Mouse (Mus musculus) CH12.LX (cell line): ENCODE results near the gene Prdx2. TPM values are rescaled to one million over a fixed set of nuclear protein-coding genes. Genes with fewer than 3 reads are reported as not detected.
A peak's percentile ranks its signal among the peaks of the same experiment; 100 is the strongest.

Source experiments
- DNase-seq: peaks from one replicate; pipeline ENCODE4 v3.0.0-alpha.2; 2013; ENCODE audit errors: extremely low read depth
- H3K27ac ChIP-seq: 2 replicates; pipeline ENCODE4 v1.5.1; 2012; ENCODE audit warnings: low read depth, mild to moderate bottlenecking, control low read depth, moderate library complexity; ENCODE audit not compliant: insufficient read depth
- H3K27me3 ChIP-seq: replicated peaks from 2 replicates; pipeline ENCODE3; 2012; ENCODE audit warnings: inconsistent platforms
- H3K36me3 ChIP-seq, 2 experiments: replicated peaks in 1 of 2; 2 replicates each; pipeline versions ENCODE3 to v1.6.1; 2012; ENCODE audit warnings: inconsistent platforms in 1 of 2, low read length in 1 of 2, mild to moderate bottlenecking in 1 of 2, mixed read lengths in 1 of 2, moderate library complexity in 1 of 2; ENCODE audit not compliant: control insufficient read depth in 1 of 2, insufficient read depth in 1 of 2
- H3K4me1 ChIP-seq, 2 experiments: 2 replicates each; pipeline ENCODE4 v1.6.1; 2012; ENCODE audit warnings: inconsistent platforms in 1 of 2, moderate library complexity in 1 of 2; ENCODE audit not compliant: insufficient read depth in 2 of 2, control insufficient read depth in 1 of 2
- H3K4me2 ChIP-seq: 2 replicates; pipeline ENCODE4 v1.6.1; 2012; ENCODE audit warnings: low read depth, mild to moderate bottlenecking, control low read depth; ENCODE audit not compliant: poor library complexity, insufficient read depth, severe bottlenecking
- H3K4me3 ChIP-seq, 3 experiments: fragments of 150-350 bp in 1 of 3; sonication (generic) in 1 of 3; replicated peaks in 1 of 3; 2 replicates each; pipeline versions ENCODE3 to v1.5.1; 2011 to 2012; ENCODE audit warnings: low read depth in 2 of 3, low read length in 2 of 3, mild to moderate bottlenecking in 2 of 3, moderate library complexity in 2 of 3, control low read depth in 1 of 3, improper control_type of control experiment in 1 of 3, inconsistent platforms in 1 of 3, mixed read lengths in 1 of 3; ENCODE audit not compliant: poor library complexity in 1 of 3
- H3K79me2 ChIP-seq: replicated peaks from 2 replicates; pipeline ENCODE4 v1.6.1; 2012; ENCODE audit warnings: mild to moderate bottlenecking, moderate library complexity; ENCODE audit not compliant: control insufficient read depth, poor library complexity, insufficient read depth, severe bottlenecking; ENCODE audit errors: extremely low read depth
- H3K9ac ChIP-seq: 2 replicates; pipeline ENCODE4 v1.6.1; 2012; ENCODE audit warnings: low read depth, mild to moderate bottlenecking, control low read depth, moderate library complexity; ENCODE audit not compliant: insufficient read depth
- H3K9me3 ChIP-seq: replicated peaks from 2 replicates; pipeline ENCODE3; 2012; ENCODE audit warnings: low read length, inconsistent platforms, mixed read lengths
- BHLHE40 ChIP-seq: IDR thresholded peaks from 2 replicates; pipeline ENCODE4 v1.6.1; 2011; ENCODE audit warnings: mild to moderate bottlenecking, low read depth, low read length, improper control_type of control experiment
- CHD1 ChIP-seq: IDR thresholded peaks from 2 replicates; pipeline ENCODE4 v1.6.1; 2012; ENCODE audit warnings: low read depth, low read length, improper control_type of control experiment, inconsistent platforms
- ELF1 ChIP-seq: IDR thresholded peaks from 2 replicates; pipeline ENCODE4 v1.6.1; 2014; ENCODE audit warnings: low read depth, mild to moderate bottlenecking, inconsistent platforms, low read length, improper control_type of control experiment
- EP300 ChIP-seq: IDR thresholded peaks from 2 replicates; pipeline ENCODE4 v1.6.1; 2011; ENCODE audit warnings: low read length, improper control_type of control experiment
- ETS1 ChIP-seq: conservative IDR thresholded peaks from 2 replicates; pipeline ENCODE4 v1.6.1; 2012; ENCODE audit warnings: low read depth, mild to moderate bottlenecking, inconsistent platforms, low read length, improper control_type of control experiment, moderate library complexity
- HCFC1 ChIP-seq: IDR thresholded peaks from 2 replicates; pipeline ENCODE4 v1.6.1; 2012; ENCODE audit warnings: low read depth, mild to moderate bottlenecking, inconsistent platforms, low read length, improper control_type of control experiment
- JUN ChIP-seq: IDR thresholded peaks from 2 replicates; pipeline ENCODE4 v1.6.1; 2011; ENCODE audit warnings: low read depth, mild to moderate bottlenecking, low read length, improper control_type of control experiment, moderate library complexity; ENCODE audit not compliant: insufficient read depth
- MAFK ChIP-seq: IDR thresholded peaks from 2 replicates; pipeline ENCODE4 v1.6.1; 2011; ENCODE audit warnings: low read length, improper control_type of control experiment; ENCODE audit not compliant: insufficient replicate concordance
- MAX ChIP-seq: IDR thresholded peaks from 2 replicates; pipeline ENCODE4 v1.6.1; 2011; ENCODE audit warnings: low read length, improper control_type of control experiment
- MEF2A ChIP-seq: IDR thresholded peaks from 2 replicates; pipeline ENCODE4 v1.6.1; 2014; ENCODE audit warnings: low read depth, mild to moderate bottlenecking, inconsistent platforms, low read length, improper control_type of control experiment, borderline replicate concordance
- MXI1 ChIP-seq: IDR thresholded peaks from 2 replicates; pipeline ENCODE4 v1.6.1; 2011; ENCODE audit warnings: mild to moderate bottlenecking, low read depth, low read length, improper control_type of control experiment
- MYC ChIP-seq: IDR thresholded peaks from 2 replicates; pipeline ENCODE4 v1.6.1; 2011; ENCODE audit warnings: low read depth, mild to moderate bottlenecking, improper control_type of control experiment, low read length
- NELFE ChIP-seq: IDR thresholded peaks from 2 replicates; pipeline ENCODE4 v1.6.1; 2011; ENCODE audit warnings: low read depth, low read length, improper control_type of control experiment
- PAX5 ChIP-seq: IDR thresholded peaks from 2 replicates; pipeline ENCODE4 v1.6.1; 2012; ENCODE audit warnings: low read length, inconsistent platforms, mixed read lengths
- POLR2A ChIP-seq: IDR thresholded peaks from 2 replicates; pipeline ENCODE4 v1.6.1; 2011; ENCODE audit warnings: low read depth, mild to moderate bottlenecking, improper control_type of control experiment, low read length
- RAD21 ChIP-seq: IDR thresholded peaks from 2 replicates; pipeline ENCODE4 v1.6.1; 2011; ENCODE audit warnings: low read depth, mild to moderate bottlenecking, low read length, improper control_type of control experiment, moderate library complexity
- SIN3A ChIP-seq: IDR thresholded peaks from 2 replicates; pipeline ENCODE4 v1.6.1; 2012; ENCODE audit warnings: low read length, improper control_type of control experiment, inconsistent platforms
- SMC3 ChIP-seq: IDR thresholded peaks from 2 replicates; pipeline ENCODE4 v1.6.1; 2011; ENCODE audit warnings: low read depth, low read length, improper control_type of control experiment
- TCF12 ChIP-seq: IDR thresholded peaks from 2 replicates; pipeline ENCODE4 v1.6.1; 2014; ENCODE audit warnings: low read depth, mild to moderate bottlenecking, inconsistent platforms, low read length, improper control_type of control experiment
- UBTF ChIP-seq: IDR thresholded peaks from 2 replicates; pipeline ENCODE4 v1.6.1; 2012; ENCODE audit warnings: low read depth, mild to moderate bottlenecking, inconsistent platforms, low read length, improper control_type of control experiment, moderate library complexity
- USF1 ChIP-seq: IDR thresholded peaks from 2 replicates; pipeline ENCODE4 v1.6.1; 2014; ENCODE audit warnings: low read depth, mild to moderate bottlenecking, inconsistent platforms, low read length, improper control_type of control experiment
- USF2 ChIP-seq: conservative IDR thresholded peaks from 2 replicates; pipeline ENCODE4 v1.6.1; 2011; ENCODE audit warnings: low read depth, low read length, improper control_type of control experiment
- ZNF384 ChIP-seq: IDR thresholded peaks from 2 replicates; pipeline ENCODE4 v1.6.1; 2012; ENCODE audit warnings: low read depth, low read length, improper control_type of control experiment, inconsistent platforms
- dilution Hi-C: fragments of 300-500 bp; cut with MboI; formaldehyde crosslinking; loops from 2 replicates; pipeline ENCODE4 v1.14.3; 2020; ENCODE audit warnings: low sequenced_read_pairs; ENCODE audit not compliant: extremely low pct_unique_long_range_greater_than_20kb, extremely low pct_ligation_motif_present
- in situ Hi-C: fragments of 300-500 bp; cut with MboI; formaldehyde crosslinking; loops from 3 replicates; pipeline ENCODE4 v1.14.3; 2019; ENCODE audit warnings: low sequenced_read_pairs, low pct_ligation_motif_present, low pct_unique_long_range_greater_than_20kb, mixed read lengths
- polyA plus RNA-seq: library from polyadenylated mRNA; unstranded; fragments of >175 nt; gene quantifications from 2 replicates; pipeline ENCODE4 v1.2.1, GENCODE M21; 2012; ENCODE audit warnings: low read depth; ENCODE audit not compliant: insufficient read length
- total RNA-seq, 2 experiments: library from RNA; depleted of rRNA; stranded (reverse); fragments of 300-350 nt in 1 of 2; fragments of >200 nt in 1 of 2; gene quantifications; 2 replicates each; pipeline ENCODE4 v1.2.3; 2012 to 2014

Gene Prdx2
- total and polyA plus RNA-seq, 3 experiments, result 158 to 232 (median 218) TPM

DNA sequence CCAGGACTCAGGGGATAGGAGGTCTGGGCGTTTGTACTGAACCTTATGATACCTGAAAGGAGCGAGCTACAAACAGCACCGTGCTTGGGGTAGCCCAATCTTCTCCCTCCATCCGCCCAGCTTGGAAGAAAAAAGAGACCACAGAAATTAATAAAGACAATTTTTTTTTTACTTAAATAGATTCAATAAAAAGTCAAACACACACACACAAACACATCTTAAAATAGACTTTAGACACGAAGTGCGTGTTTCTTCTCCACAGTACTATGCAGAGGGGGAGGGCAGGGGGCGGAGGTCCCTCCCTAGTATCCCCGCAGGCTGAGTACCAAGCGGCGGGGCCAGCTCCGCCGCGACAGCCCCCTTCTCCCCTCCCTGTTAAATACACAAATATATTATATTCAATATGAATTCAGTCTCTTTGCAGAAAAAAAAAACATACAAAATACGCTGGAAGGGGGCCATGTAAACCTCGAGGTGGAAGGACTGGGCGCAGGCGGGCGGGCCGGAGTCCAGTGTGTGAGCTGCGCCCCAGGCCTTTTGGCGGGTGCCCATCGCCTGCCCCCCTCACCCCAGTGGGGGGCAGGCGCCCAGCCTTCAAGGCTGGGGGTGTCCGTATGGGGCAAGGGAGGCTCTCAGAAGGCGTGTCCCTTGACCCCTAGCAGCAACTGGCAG is 7.5 kb downstream of the Prdx2 start:
- peak overlapping the region; percentile 81 for H3K9ac ChIP-seq
- no peak for TF ChIP-seq MAX
- no peak for TF ChIP-seq HCFC1
- TF ChIP-seq BHLHE40, result no peak
- 0 out of 2 replicates have a peak, but pooled peaks have one; percentile 15 for TF ChIP-seq NELFE
- peak; percentile 96 for TF ChIP-seq CHD1
- TF ChIP-seq, all 38 proteins: peak for 2
- Histone ChIP-seq H3K4me3 (peak overlapping the region; percentile 82 to 94 (median 92)), H3K4me1 (peaks cover 5 to 29% of the 10 kb centered on the region in 2 experiments), H3K27me3 (no peaks in the 10 kb centered on the region), H3K79me2 (peaks cover 20% of the 10 kb centered on the region), H3K27ac (peak overlapping the region; percentile 93), H3K36me3 (peaks cover 13 to 24% of the 10 kb centered on the region in 2 experiments), H3K9me3 (no peaks in the 10 kb centered on the region), H3K4me2 (no peak overlapping the region)
- dilution Hi-C loops (no loop called here), in situ Hi-C loops (no loop called here)
- no peak for DNase-seq

DNA sequence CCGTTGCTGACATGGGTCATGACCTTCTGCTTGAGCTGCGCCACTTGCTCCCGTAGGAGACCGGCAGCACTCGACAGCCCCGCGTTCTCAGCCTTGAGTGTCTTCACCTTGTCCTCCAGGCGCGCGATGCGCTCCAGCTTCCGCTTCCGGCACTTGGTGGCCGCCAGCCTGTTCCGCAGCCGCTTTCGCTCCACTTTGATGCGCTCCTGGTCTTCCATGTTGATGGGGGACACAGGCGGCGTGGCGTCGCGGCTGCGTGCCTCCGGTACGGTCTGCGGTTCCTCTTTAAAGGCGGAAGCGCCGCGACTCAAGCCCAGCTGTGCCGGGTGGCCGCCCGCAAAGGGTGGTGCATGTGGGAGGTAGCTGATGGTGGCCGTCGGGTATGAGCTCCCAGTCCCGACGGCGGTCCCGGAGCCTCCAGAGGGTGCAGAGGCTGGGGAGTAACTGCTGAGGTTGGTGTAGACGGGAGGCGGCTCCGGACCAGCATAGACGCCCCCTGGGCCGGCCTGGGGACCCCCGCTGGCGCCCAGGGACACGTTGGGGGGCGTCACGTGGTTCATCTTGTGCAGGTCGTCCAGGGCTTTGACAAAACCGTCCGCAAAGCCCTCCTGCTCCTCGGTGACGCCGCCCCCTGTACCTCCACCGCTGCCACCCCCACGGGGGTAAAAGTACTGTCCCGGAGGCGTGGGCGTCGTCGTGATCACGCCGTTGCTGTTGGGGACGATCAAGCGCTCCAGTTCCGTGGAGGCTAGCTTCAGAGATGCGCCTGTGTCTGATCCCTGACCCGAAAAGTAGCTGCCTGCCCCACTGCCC is 8.3 kb downstream of the Prdx2 start:
- Histone ChIP-seq H3K4me3 (peak overlapping the region; percentile 82 to 94 (median 92)), H3K79me2 (peaks cover 20% of the 10 kb centered on the region), H3K4me2 (no peak overlapping the region), H3K9ac (peak overlapping the region; percentile 81), H3K27ac (peak overlapping the region; percentile 93), H3K4me1 (peaks cover 11 to 36% of the 10 kb centered on the region in 2 experiments), H3K27me3 (no peaks in the 10 kb centered on the region), H3K36me3 (peaks cover 13 to 20% of the 10 kb centered on the region in 2 experiments), H3K9me3 (no peaks in the 10 kb centered on the region)
- TF ChIP-seq MYC, result no peak; the same call in 1 of the 2 replicates
- peak; percentile 45 for TF ChIP-seq TCF12
- peak; percentile 48; the same call in 1 of the 2 replicates for TF ChIP-seq SIN3A
- peak; percentile 59 for TF ChIP-seq USF1
- no peak for TF ChIP-seq MEF2A
- TF ChIP-seq JUN, result no peak
- no peak for TF ChIP-seq MAFK
- no peak for TF ChIP-seq NELFE
- 0 out of 2 replicates have a peak, but pooled peaks have one; percentile 16 for TF ChIP-seq BHLHE40
- TF ChIP-seq RAD21, result no peak
- TF ChIP-seq SMC3, result no peak
- no peak for TF ChIP-seq PAX5
- no peak for TF ChIP-seq EP300
- TF ChIP-seq ELF1, result peak; percentile 83
- peak; percentile 31; the same call in 1 of the 2 replicates for TF ChIP-seq USF2
- TF ChIP-seq UBTF, result peak; percentile 70; the same call in 1 of the 2 replicates
- no peak for TF ChIP-seq ZNF384
- peak; percentile 58; the same call in 1 of the 2 replicates for TF ChIP-seq POLR2A
- TF ChIP-seq MXI1, result peak; percentile 69
- no peak for TF ChIP-seq ETS1
- peak; percentile 71 for DNase-seq
- in situ Hi-C loops, result no loop called here
- dilution Hi-C loops, result no loop called here
